Mouse (Mus musculus): ENCODE data around the gene Tgfbrap1.

Gene Tgfbrap1

GRCm38 (mm10) chr1:43010461-43010860 is 88.0 kb downstream of the Tgfbrap1 start:
- DNase-seq (ENCODE audit: low spot score) = no peak

- no peak for DNase-seq (ENCODE audit: low spot score)
These were observed 91.9 kb downstream of the Tgfbrap1 start for GRCm38 (mm10) chr1:43006524-43006923.

DNA sequence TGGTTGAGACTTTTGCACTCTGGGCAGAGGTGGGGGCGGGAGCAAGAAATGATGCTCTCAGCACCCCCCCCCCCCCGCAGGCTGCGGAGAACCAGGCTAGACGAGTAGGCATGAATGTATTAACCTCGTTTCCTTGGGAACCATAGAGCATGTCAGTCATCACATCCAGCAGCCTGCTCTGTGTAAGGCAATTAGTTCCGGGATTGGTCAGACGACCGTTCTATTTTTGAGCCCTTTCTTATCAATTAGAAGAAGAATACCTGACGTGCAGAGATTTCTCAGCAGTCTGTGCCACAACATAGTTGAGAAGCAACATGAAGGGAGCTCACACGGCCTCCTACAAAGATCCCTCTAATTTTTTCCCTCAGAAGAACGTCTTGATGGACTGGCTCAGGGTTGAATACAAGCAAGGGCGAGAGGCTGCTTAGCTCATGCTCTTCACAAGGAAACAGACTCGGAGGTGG is 92.4 kb downstream of the Tgfbrap1 start:
- no peak for DNase-seq (ENCODE audit: low spot score)

All from testis, postnatal 10 days (tissue).